Mouse (Mus musculus): ENCODE measurements at regions not wholly inside any gene's neighbourhood (a gene's known extent, or its start where the extent isn't known, plus 50 kb on each side); places are given as distances from the start of the nearest gene placed in this dataset.
"Not testable (repeated sequence)": the region's sequence is repeated elsewhere in the genome, so short reads cannot be mapped to it uniquely, and the experiment has no call there.

GRCm38 (mm10) chr5:3281911-3282506, 59.3 kb upstream of the Cdk6 start:
- not testable (repeated sequence) for H3K4me3 ChIP-seq (replicated peaks; ENCODE audit: low read depth, low read length); H3K9ac ChIP-seq (ENCODE audit: low read depth, low read length); H3K27me3 ChIP-seq (ENCODE audit: insufficient read depth, low read length); H3K4me2 ChIP-seq (ENCODE audit: low read length); H3K9me3 ChIP-seq (replicated peaks; ENCODE audit: low read length); H3K4me1 ChIP-seq (replicated peaks; ENCODE audit: insufficient read depth, low read length); DNase-seq (ENCODE audit: low spot score); H3K27ac ChIP-seq; H3K36me3 ChIP-seq (ENCODE audit: insufficient read depth, low read length); ATAC-seq (replicated peaks; ENCODE audit: low FRiP score, low read depth)
- WGBS = 63% methylated on average over 8 of the region's 8 CpGs

- Histone ChIP-seq H3K27ac (no peak overlapping the region), H3K4me1 (replicated peaks; ENCODE audit: insufficient read depth, low read length) (no peaks in the 10 kb centered on the region), H3K27me3 (ENCODE audit: insufficient read depth, low read length) (no peaks in the 10 kb centered on the region), H3K4me2 (ENCODE audit: low read length) (no peak overlapping the region), H3K9ac (ENCODE audit: low read depth, low read length) (no peak overlapping the region), H3K36me3 (ENCODE audit: insufficient read depth, low read length) (no peaks in the 10 kb centered on the region), H3K9me3 (replicated peaks; ENCODE audit: low read length) (no peaks in the 10 kb centered on the region), H3K4me3 (replicated peaks; ENCODE audit: low read depth, low read length) (no peak overlapping the region)
- DNase-seq (ENCODE audit: low spot score) = no peak
- WGBS = 95% methylated on average over 3 of the region's 3 CpGs
- no peak for ATAC-seq (replicated peaks; ENCODE audit: low FRiP score, low read depth)
- TF ChIP-seq CTCF (IDR thresholded peaks at IDR 0.05; ENCODE audit: low read depth) = peak; percentile 12; the same call in 1 of the 2 replicates
These were observed 58.2 kb upstream of the Cdk6 start for GRCm38 (mm10) chr5:3283083-3283482.

- WGBS = 93% methylated on average over 1 of the region's 1 CpGs
- H3K4me3 ChIP-seq (replicated peaks; ENCODE audit: low read depth, low read length); H3K9me3 ChIP-seq (replicated peaks; ENCODE audit: low read length); DNase-seq (ENCODE audit: low spot score); H3K4me1 ChIP-seq (replicated peaks; ENCODE audit: insufficient read depth, low read length); H3K9ac ChIP-seq (ENCODE audit: low read depth, low read length); ATAC-seq (replicated peaks; ENCODE audit: low FRiP score, low read depth); H3K27me3 ChIP-seq (ENCODE audit: insufficient read depth, low read length); H3K27ac ChIP-seq; H3K36me3 ChIP-seq (ENCODE audit: insufficient read depth, low read length); H3K4me2 ChIP-seq (ENCODE audit: low read length): not testable (repeated sequence)
These were observed 57.0 kb upstream of the Cdk6 start for GRCm38 (mm10) chr5:3284335-3284734.

GRCm38 (mm10) chr5:3289991-3290417, 51.3 kb upstream of the Cdk6 start:
- not testable (repeated sequence) for H3K4me3 ChIP-seq (replicated peaks; ENCODE audit: low read depth, low read length); H3K36me3 ChIP-seq (ENCODE audit: insufficient read depth, low read length); DNase-seq (ENCODE audit: low spot score); H3K27ac ChIP-seq; H3K4me1 ChIP-seq (replicated peaks; ENCODE audit: insufficient read depth, low read length); H3K9me3 ChIP-seq (replicated peaks; ENCODE audit: low read length); H3K4me2 ChIP-seq (ENCODE audit: low read length); H3K9ac ChIP-seq (ENCODE audit: low read depth, low read length); ATAC-seq (replicated peaks; ENCODE audit: low FRiP score, low read depth); H3K27me3 ChIP-seq (ENCODE audit: insufficient read depth, low read length)
- 32% methylated on average over 8 of the region's 8 CpGs for WGBS

All from kidney, postnatal 0 days (tissue).